Mouse (Mus musculus): ENCODE results near the gene Stk4. TPM values are rescaled to one million over a fixed set of nuclear protein-coding genes. Genes with fewer than 3 reads are reported as not detected.

The Stk4 gene
- polyA plus RNA-seq, 1 experiment from 2014 or later = 14.2 TPM

GRCm38 (mm10) chr2:164156158-164156557 is 86.0 kb downstream of the Stk4 start:
- H3K4me2 ChIP-seq = no peak overlapping the region
- no peak overlapping the region for H3K27ac ChIP-seq (replicated peaks)
- no peak for ATAC-seq (ENCODE audit: extremely low read depth, insufficient number of reproducible peaks, low FRiP score, low TSS enrichment)
- H3K4me1 ChIP-seq = no peaks in the 10 kb centered on the region
- no peak overlapping the region for H3K4me3 ChIP-seq
- H3K9me3 ChIP-seq = no peaks in the 10 kb centered on the region
- WGBS = 81% methylated on average over 7 of the region's 7 CpGs
- H3K36me3 ChIP-seq = peaks cover 50% of the 10 kb centered on the region
- H3K27me3 ChIP-seq (replicated peaks) = no peaks in the 10 kb centered on the region
- no peak overlapping the region for H3K9ac ChIP-seq

- H3K9me3 ChIP-seq = no peaks in the 10 kb centered on the region
- no peaks in the 10 kb centered on the region for H3K4me1 ChIP-seq
- H3K4me2 ChIP-seq = no peak overlapping the region
- no peak overlapping the region for H3K27ac ChIP-seq (replicated peaks)
- peaks cover 26% of the 10 kb centered on the region for H3K36me3 ChIP-seq
- no peak overlapping the region for H3K4me3 ChIP-seq
- H3K27me3 ChIP-seq (replicated peaks) = peaks cover 15% of the 10 kb centered on the region; the same call in 1 of the 2 replicates
- no peak for ATAC-seq (ENCODE audit: extremely low read depth, insufficient number of reproducible peaks, low FRiP score, low TSS enrichment)
- H3K9ac ChIP-seq = no peak overlapping the region
- 89% methylated on average over 2 of the region's 2 CpGs for WGBS
Measured at GRCm38 (mm10) chr2:164158838-164159237, 88.7 kb downstream of the Stk4 start.

GRCm38 (mm10) chr2:164161515-164162055 is 91.5 kb downstream of the Stk4 start:
- Histone ChIP-seq H3K4me3 (no peak overlapping the region), H3K27me3 (replicated peaks) (peaks cover 42% of the 10 kb centered on the region), H3K9me3 (no peaks in the 10 kb centered on the region), H3K36me3 (peaks cover 4% of the 10 kb centered on the region), H3K27ac (replicated peaks) (no peak overlapping the region), H3K4me2 (no peak overlapping the region), H3K9ac (no peak overlapping the region), H3K4me1 (no peaks in the 10 kb centered on the region)
- no peak for ATAC-seq (ENCODE audit: extremely low read depth, insufficient number of reproducible peaks, low FRiP score, low TSS enrichment)
- WGBS = 72% methylated on average over 11 of the region's 11 CpGs

- H3K9me3 ChIP-seq = no peaks in the 10 kb centered on the region
- H3K36me3 ChIP-seq = no peaks in the 10 kb centered on the region
- H3K4me1 ChIP-seq = peaks cover 11% of the 10 kb centered on the region
- H3K9ac ChIP-seq = no peak overlapping the region
- H3K4me3 ChIP-seq = no peak overlapping the region
- WGBS = 82% methylated on average over 5 of the region's 5 CpGs
- no peak overlapping the region for H3K27ac ChIP-seq (replicated peaks)
- ATAC-seq (ENCODE audit: extremely low read depth, insufficient number of reproducible peaks, low FRiP score, low TSS enrichment) = no peak
- peaks cover 75% of the 10 kb centered on the region for H3K27me3 ChIP-seq (replicated peaks)
- no peak overlapping the region for H3K4me2 ChIP-seq
Measured at GRCm38 (mm10) chr2:164164941-164165340, 94.8 kb downstream of the Stk4 start.

- Histone ChIP-seq H3K36me3 (no peaks in the 10 kb centered on the region), H3K4me2 (peak overlapping the region; percentile 67), H3K27ac (replicated peaks) (no peak overlapping the region), H3K9me3 (no peaks in the 10 kb centered on the region), H3K4me1 (peaks cover 27% of the 10 kb centered on the region), H3K4me3 (peak overlapping the region; percentile 45), H3K9ac (peak overlapping the region; percentile 50), H3K27me3 (replicated peaks) (peaks cover 96% of the 10 kb centered on the region)
- no peak for ATAC-seq (ENCODE audit: extremely low read depth, insufficient number of reproducible peaks, low FRiP score, low TSS enrichment)
- 13% methylated on average over 88 of the region's 90 CpGs for WGBS
Measured at GRCm38 (mm10) chr2:164167752-164168570, 97.8 kb downstream of the Stk4 start.

GRCm38 (mm10) chr2:164168571-164168946 is 98.4 kb downstream of the Stk4 start:
- 11% methylated on average over 28 of the region's 42 CpGs for WGBS
- H3K4me3 ChIP-seq = peak overlapping the region; percentile 45
- ATAC-seq (ENCODE audit: extremely low read depth, insufficient number of reproducible peaks, low FRiP score, low TSS enrichment) = no peak
- peak overlapping the region; percentile 67 for H3K4me2 ChIP-seq
- no peaks in the 10 kb centered on the region for H3K36me3 ChIP-seq
- peaks cover 32% of the 10 kb centered on the region for H3K4me1 ChIP-seq
- no peaks in the 10 kb centered on the region for H3K9me3 ChIP-seq
- H3K27ac ChIP-seq (replicated peaks) = no peak overlapping the region
- H3K27me3 ChIP-seq (replicated peaks) = peaks cover 90% of the 10 kb centered on the region
- peak overlapping the region; percentile 50; the same call in 1 of the 2 replicates for H3K9ac ChIP-seq

GRCm38 (mm10) chr2:164170326-164170725 is 100.2 kb downstream of the Stk4 start:
- no peaks in the 10 kb centered on the region for H3K9me3 ChIP-seq

GRCm38 (mm10) chr2:164170902-164171301 is 100.8 kb downstream of the Stk4 start, which contains the start of gene Kcns1:
Kcns1 (minus strand) TSS chr2:164171113.
- 2% methylated on average over 29 of the region's 29 CpGs for WGBS
- no peak within 1 kb of the TSS for H3K27ac ChIP-seq (replicated peaks)
- no peaks in the 10 kb centered on the region for H3K36me3 ChIP-seq
- H3K9ac ChIP-seq = peak within 1 kb of the TSS; percentile 71
- H3K4me2 ChIP-seq = peak within 1 kb of the TSS; percentile 73
- no peaks in the 10 kb centered on the region for H3K9me3 ChIP-seq
- ATAC-seq (ENCODE audit: extremely low read depth, insufficient number of reproducible peaks, low FRiP score, low TSS enrichment) = no peak
- H3K4me1 ChIP-seq = peaks cover 46% of the 10 kb centered on the region
- H3K27me3 ChIP-seq (replicated peaks) = peaks cover 74% of the 10 kb centered on the region
- peak within 1 kb of the TSS; percentile 47 for H3K4me3 ChIP-seq

More at GRCm38 (mm10) chr2:164170326-164170725, 100.2 kb downstream of the Stk4 start:
- Histone ChIP-seq H3K27me3 (replicated peaks) (peaks cover 80% of the 10 kb centered on the region), H3K36me3 (no peaks in the 10 kb centered on the region), H3K27ac (replicated peaks) (no peak overlapping the region), H3K4me3 (peak overlapping the region; percentile 47; the same call in 1 of the 2 replicates), H3K4me2 (peak overlapping the region; percentile 73), H3K9ac (peak overlapping the region; percentile 71; the same call in 1 of the 2 replicates), H3K4me1 (peaks cover 46% of the 10 kb centered on the region)
- ATAC-seq (ENCODE audit: extremely low read depth, insufficient number of reproducible peaks, low FRiP score, low TSS enrichment) = no peak
- WGBS = 10% methylated on average over 11 of the region's 11 CpGs

GRCm38 (mm10) chr2:164173394-164173793 is 103.3 kb downstream of the Stk4 start:
- Histone ChIP-seq H3K9me3 (no peaks in the 10 kb centered on the region), H3K4me1 (peaks cover 38% of the 10 kb centered on the region), H3K27ac (replicated peaks) (peak overlapping the region; percentile 43), H3K36me3 (no peaks in the 10 kb centered on the region), H3K9ac (no peak overlapping the region), H3K27me3 (replicated peaks) (peaks cover 68% of the 10 kb centered on the region), H3K4me3 (no peak overlapping the region), H3K4me2 (no peak overlapping the region)
- WGBS = 23% methylated on average over 3 of the region's 3 CpGs
- ATAC-seq (ENCODE audit: extremely low read depth, insufficient number of reproducible peaks, low FRiP score, low TSS enrichment) = no peak

- Histone ChIP-seq H3K27me3 (replicated peaks) (peaks cover 62% of the 10 kb centered on the region), H3K36me3 (no peaks in the 10 kb centered on the region)
- WGBS = 57% methylated on average over 8 of the region's 8 CpGs
Measured at GRCm38 (mm10) chr2:164174649-164175395, 104.7 kb downstream of the Stk4 start.

GRCm38 (mm10) chr2:164175850-164176249 is 105.7 kb downstream of the Stk4 start:
- Histone ChIP-seq H3K9ac (no peak overlapping the region), H3K9me3 (no peaks in the 10 kb centered on the region), H3K36me3 (no peaks in the 10 kb centered on the region), H3K4me1 (peaks cover 28% of the 10 kb centered on the region), H3K4me3 (no peak overlapping the region), H3K27ac (replicated peaks) (no peak overlapping the region), H3K27me3 (replicated peaks) (peaks cover 53% of the 10 kb centered on the region), H3K4me2 (no peak overlapping the region)
- WGBS = 68% methylated on average over 3 of the region's 3 CpGs
- ATAC-seq (ENCODE audit: extremely low read depth, insufficient number of reproducible peaks, low FRiP score, low TSS enrichment) = no peak

More at GRCm38 (mm10) chr2:164174649-164175395, 104.7 kb downstream of the Stk4 start:
- no peak overlapping the region for H3K27ac ChIP-seq (replicated peaks)
- no peak overlapping the region for H3K9ac ChIP-seq
- peaks cover 35% of the 10 kb centered on the region for H3K4me1 ChIP-seq
- H3K4me2 ChIP-seq = no peak overlapping the region
- ATAC-seq (ENCODE audit: extremely low read depth, insufficient number of reproducible peaks, low FRiP score, low TSS enrichment) = no peak
- H3K9me3 ChIP-seq = no peaks in the 10 kb centered on the region
- H3K4me3 ChIP-seq = no peak overlapping the region

Measured in heart, embryonic 13.5 days (tissue).